Comparison of ENCODE assay signal across 8 mouse cellular contexts in genomic region chr1:155083271-155084265, GRCm38 (mm10). TPM values are rescaled to one million over a fixed set of nuclear protein-coding genes. Genes with fewer than 3 reads are reported as not detected.
DNase-seq lines count a peak whose midpoint lies in the region; ATAC-seq and TF ChIP-seq lines count a peak whose summit lies in the region.

No protein-coding gene starts in this region.

- H3K4me1 ChIP-seq in forebrain, embryonic 14.5 days (ENCODE audit: control insufficient read depth, insufficient read depth, low read length): peaks cover 50% of the 10 kb centered on the region
- peaks cover 38% of the 10 kb centered on the region for H3K4me1 ChIP-seq in lung, embryonic 14.5 days (ENCODE audit: insufficient read depth)

- TF ChIP-seq CTCF in layer of hippocampus, adult 2 months (conservative IDR thresholded peaks at IDR 0.05): no peak
- 0 out of 2 replicates have a peak, but pooled peaks have one; percentile 28 for TF ChIP-seq CTCF in lung, embryonic 14.5 days (IDR thresholded peaks at IDR 0.05; ENCODE audit: low read depth)

- intact Hi-C loops in heart, postnatal 14 days (cut with DNase I): loop anchor here (2.0 kb wide), 2 partner anchors 15 to 19 kb away; partner anchors contain the start of gene Ier5

- DNase-seq in CD8-positive naive resting alpha-beta T cell, adult 2 months (ENCODE audit: low read depth in 2 of 2, low spot score in 2 of 2): peak; percentile 59 to 65
- peak; percentile 73 for DNase-seq in c-Kit-positive CD71-negative TER-119-negative erythroid progenitor cells, embryonic 14.5 days (ENCODE audit: low read depth)
- peak; percentile 96 for DNase-seq in forebrain, embryonic 14.5 days (ENCODE audit: low spot score)
- DNase-seq in heart, postnatal 14 days: peak; percentile 96 to 98
- DNase-seq in layer of hippocampus, adult 2 months (ENCODE audit: low spot score in 2 of 2): peak; percentile 89 to 91
- DNase-seq in lung, embryonic 14.5 days: peak; percentile 99
- DNase-seq in testis, postnatal 14 days (ENCODE audit: low spot score): peak; percentile 89

- H3K9me3 ChIP-seq in forebrain, embryonic 14.5 days (replicated peaks; ENCODE audit: control insufficient read depth, low read length): no peaks in the 10 kb centered on the region
- H3K9me3 ChIP-seq in lung, embryonic 14.5 days (ENCODE audit: low read depth, low read length): no peaks in the 10 kb centered on the region

- H3K4me2 ChIP-seq in forebrain, embryonic 14.5 days (ENCODE audit: low read length): peak overlapping the region; percentile 72
- H3K4me2 ChIP-seq in lung, embryonic 14.5 days: peak overlapping the region; percentile 73

- H3K9ac ChIP-seq in forebrain, embryonic 14.5 days (ENCODE audit: low read length): peak overlapping the region; percentile 74
- peak overlapping the region; percentile 62 for H3K9ac ChIP-seq in lung, embryonic 14.5 days

- ATAC-seq in forebrain, embryonic 14.5 days: peak; percentile 94
- peak; percentile 94 for ATAC-seq in lung, embryonic 14.5 days (ENCODE audit: insufficient read depth)
- ATAC-seq in neutrophil, adult 5-6 weeks (ENCODE audit: extremely low read depth, insufficient number of reproducible peaks, low FRiP score, poor library complexity, severe bottlenecking): peak; percentile 82

- H3K4me3 ChIP-seq in forebrain, embryonic 14.5 days (ENCODE audit: low read depth, low read length): peak overlapping the region; percentile 35
- H3K4me3 ChIP-seq in layer of hippocampus, adult 2 months: peak overlapping the region; percentile 57
- peak overlapping the region; percentile 36 for H3K4me3 ChIP-seq in lung, embryonic 14.5 days (ENCODE audit: low read depth, low read length)

- WGBS in forebrain, embryonic 14.5 days: under 1% methylated on average over 33 of the region's 77 CpGs
- WGBS in lung, embryonic 14.5 days: under 1% methylated on average over 59 of the region's 77 CpGs

- no peaks in the 10 kb centered on the region for H3K36me3 ChIP-seq in forebrain, embryonic 14.5 days (ENCODE audit: control insufficient read depth, insufficient read depth, low read length)
- no peaks in the 10 kb centered on the region for H3K36me3 ChIP-seq in lung, embryonic 14.5 days (ENCODE audit: insufficient read depth)

- H3K27me3 ChIP-seq in forebrain, embryonic 14.5 days (replicated peaks; ENCODE audit: control insufficient read depth, insufficient read depth, low read length): no peaks in the 10 kb centered on the region
- no peaks in the 10 kb centered on the region for H3K27me3 ChIP-seq in lung, embryonic 14.5 days (ENCODE audit: insufficient read depth, low read length)

- peak overlapping the region; percentile 99 for H3K27ac ChIP-seq in forebrain, embryonic 14.5 days (ENCODE audit: low read depth, low read length)
- peak overlapping the region; percentile 98 for H3K27ac ChIP-seq in layer of hippocampus, adult 2 months
- peak overlapping the region; percentile 98 for H3K27ac ChIP-seq in lung, embryonic 14.5 days (ENCODE audit: low read depth)

RNA-seq across cellular contexts. Expression of gene Ier5, which starts 15.9 kb away (rescaled TPM):
- 19.5 and 24.6 TPM in 2 replicates for polyA plus RNA-seq in forebrain, embryonic 14.5 days (2014; fragmentation: Nextera tagmentation; extraction: Ambion mirVana)
- 10 to 100 TPM; 13.6 to 15.4 TPM for total RNA-seq in heart, postnatal 14 days (2021)
- 10 to 100 TPM; 26.5 to 28.1 TPM for total RNA-seq in layer of hippocampus, adult 2 months (2021)
- polyA plus RNA-seq in lung, embryonic 14.5 days (2014; fragmentation: Nextera tagmentation; extraction: Ambion mirVana): 14.6 and 15.1 TPM in 2 replicates
- 273 and 288 TPM in 2 replicates for total RNA-seq in neutrophil, adult 5-6 weeks (2017)

Comparison
In these comparisons a context has a peak if more than half of its experiments do, and no peak if none do; other contexts are left out.
1. Peak in every context shown above with its lines: DNase-seq, ATAC-seq, H3K4me3 ChIP-seq and H3K27ac ChIP-seq.